In genomic region chr12:74056162-74056561, GRCm38 (mm10) we compare ENCODE assay signal across 16 mouse cellular contexts. TPM values are rescaled to one million over a fixed set of nuclear protein-coding genes. Genes with fewer than 3 reads are reported as not detected.
DNase-seq lines count a peak whose midpoint lies in the region; ATAC-seq and TF ChIP-seq lines count a peak whose summit lies in the region.
"Had no signal": no experiment of that assay in that cellular context is flagged by ENCODE, and none has a peak within 500 bp of the region (broad histone marks: within the 10 kb centered on the region; RNA-seq: fewer than 3 reads in every experiment).

No protein-coding gene starts in this region.

- DNase-seq in cerebellum, postnatal 14 days: peak; percentile 9 to 34
- DNase-seq in cerebellum, adult 9-11 months: no peak
- no peak for DNase-seq in hindbrain, embryonic 10.5 days (ENCODE audit: low spot score)
- peak; percentile 30 for DNase-seq in midbrain, postnatal 0 days (ENCODE audit: low spot score)
- DNase-seq in right cerebral cortex, adult 18-20 months: no peak
- DNase-seq: B cell, adult 2 months; gastrocnemius, postnatal 36 days had no signal

- H3K4me1 ChIP-seq in hindbrain, embryonic 15.5 days (replicated peaks): no peaks in the 10 kb centered on the region
- H3K4me1 ChIP-seq in hindbrain, embryonic 10.5 days (replicated peaks): 0 out of 2 replicates have a peak, but pooled peaks cover 4% of the 10 kb centered on the region
- no peaks in the 10 kb centered on the region for H3K4me1 ChIP-seq in midbrain, postnatal 0 days (ENCODE audit: insufficient read depth, low read length)
- no peaks in the 10 kb centered on the region for H3K4me1 ChIP-seq in midbrain, embryonic 15.5 days
- H3K4me1 ChIP-seq in intestine, postnatal 0 days (replicated peaks; ENCODE audit: control insufficient read depth, insufficient read depth, low read length): no peaks in the 10 kb centered on the region
- H3K4me1 ChIP-seq: kidney, embryonic 15.5 days; limb, embryonic 13.5 days had no signal

- TF ChIP-seq CTCF in midbrain, postnatal 0 days (IDR thresholded peaks at IDR 0.05): no peak
- no peak for TF ChIP-seq CTCF in intestine, postnatal 0 days (IDR thresholded peaks at IDR 0.05; ENCODE audit: low read depth)

- ATAC-seq in hindbrain, embryonic 15.5 days (ENCODE audit: low FRiP score, low read depth): 0 out of 2 replicates have a peak, but pooled peaks have one; percentile 60
- no peak for ATAC-seq in midbrain, postnatal 0 days (ENCODE audit: low FRiP score)
- no peak for ATAC-seq in midbrain, embryonic 15.5 days (replicated peaks)
- ATAC-seq in intestine, postnatal 0 days: peak; percentile 78
- ATAC-seq: activated CD4-positive, CD25-positive, alpha-beta regulatory T cell, adult 4 months had no signal

- H3K9me3 ChIP-seq in hindbrain, embryonic 15.5 days: no peaks in the 10 kb centered on the region
- H3K9me3 ChIP-seq in hindbrain, embryonic 10.5 days: no peaks in the 10 kb centered on the region
- H3K9me3 ChIP-seq in midbrain, postnatal 0 days (ENCODE audit: low read length): no peaks in the 10 kb centered on the region
- no peaks in the 10 kb centered on the region for H3K9me3 ChIP-seq in midbrain, embryonic 15.5 days
- no peaks in the 10 kb centered on the region for H3K9me3 ChIP-seq in intestine, postnatal 0 days (ENCODE audit: control insufficient read depth)
- H3K9me3 ChIP-seq: kidney, embryonic 15.5 days; limb, embryonic 13.5 days had no signal

- H3K27ac ChIP-seq in hindbrain, embryonic 15.5 days (replicated peaks): no peak overlapping the region
- H3K27ac ChIP-seq in hindbrain, embryonic 10.5 days: no peak overlapping the region
- no peak overlapping the region for H3K27ac ChIP-seq in midbrain, postnatal 0 days (ENCODE audit: low read depth, low read length)
- no peak overlapping the region for H3K27ac ChIP-seq in midbrain, embryonic 15.5 days
- no peak overlapping the region for H3K27ac ChIP-seq in intestine, postnatal 0 days (ENCODE audit: low read depth, low read length)
- H3K27ac ChIP-seq: kidney, embryonic 15.5 days; limb, embryonic 13.5 days had no signal

- no peak overlapping the region for H3K9ac ChIP-seq in hindbrain, embryonic 15.5 days
- no peak overlapping the region for H3K9ac ChIP-seq in midbrain, postnatal 0 days (replicated peaks; ENCODE audit: low read length, poor library complexity, severe bottlenecking)
- H3K9ac ChIP-seq in midbrain, embryonic 15.5 days: no peak overlapping the region
- H3K9ac ChIP-seq in intestine, postnatal 0 days (ENCODE audit: low read depth, low read length): no peak overlapping the region
- H3K9ac ChIP-seq: kidney, embryonic 15.5 days; limb, embryonic 13.5 days had no signal

- no peaks in the 10 kb centered on the region for H3K27me3 ChIP-seq in hindbrain, embryonic 15.5 days
- no peaks in the 10 kb centered on the region for H3K27me3 ChIP-seq in hindbrain, embryonic 10.5 days (ENCODE audit: insufficient read depth, poor library complexity, severe bottlenecking)
- no peaks in the 10 kb centered on the region for H3K27me3 ChIP-seq in midbrain, postnatal 0 days (ENCODE audit: insufficient read depth, low read length)
- no peaks in the 10 kb centered on the region for H3K27me3 ChIP-seq in midbrain, embryonic 15.5 days (replicated peaks)
- H3K27me3 ChIP-seq in intestine, postnatal 0 days (replicated peaks; ENCODE audit: control insufficient read depth, insufficient read depth, low read length): no peaks in the 10 kb centered on the region
- H3K27me3 ChIP-seq: kidney, embryonic 15.5 days had no signal

- 32% methylated on average over 2 of the region's 2 CpGs for WGBS in hindbrain, embryonic 15.5 days
- 60% methylated on average over 2 of the region's 2 CpGs for WGBS in hindbrain, embryonic 10.5 days
- WGBS in midbrain, postnatal 0 days: 44% methylated on average over 2 of the region's 2 CpGs
- 35% methylated on average over 2 of the region's 2 CpGs for WGBS in midbrain, embryonic 15.5 days
- WGBS in intestine, postnatal 0 days: 58% methylated on average over 2 of the region's 2 CpGs

- H3K4me3 ChIP-seq in hindbrain, embryonic 15.5 days: no peak overlapping the region
- no peak overlapping the region for H3K4me3 ChIP-seq in hindbrain, embryonic 10.5 days
- H3K4me3 ChIP-seq in midbrain, postnatal 0 days (ENCODE audit: low read depth, low read length): no peak overlapping the region
- H3K4me3 ChIP-seq in midbrain, embryonic 15.5 days: no peak overlapping the region
- H3K4me3 ChIP-seq in intestine, postnatal 0 days (ENCODE audit: low read depth, low read length): no peak overlapping the region
- H3K4me3 ChIP-seq: kidney, embryonic 15.5 days; limb, embryonic 13.5 days had no signal

- H3K4me2 ChIP-seq in hindbrain, embryonic 15.5 days: no peak overlapping the region
- no peak overlapping the region for H3K4me2 ChIP-seq in midbrain, postnatal 0 days (ENCODE audit: low read depth, low read length, poor library complexity, severe bottlenecking)
- no peak overlapping the region for H3K4me2 ChIP-seq in midbrain, embryonic 15.5 days
- H3K4me2 ChIP-seq in intestine, postnatal 0 days (replicated peaks; ENCODE audit: low read depth): no peak overlapping the region
- H3K4me2 ChIP-seq: kidney, embryonic 15.5 days; limb, embryonic 13.5 days had no signal

- H3K36me3 ChIP-seq in hindbrain, embryonic 15.5 days: no peaks in the 10 kb centered on the region
- H3K36me3 ChIP-seq in hindbrain, embryonic 10.5 days: no peaks in the 10 kb centered on the region
- no peaks in the 10 kb centered on the region for H3K36me3 ChIP-seq in midbrain, postnatal 0 days (ENCODE audit: insufficient read depth, low read length)
- no peaks in the 10 kb centered on the region for H3K36me3 ChIP-seq in midbrain, embryonic 15.5 days (replicated peaks)
- no peaks in the 10 kb centered on the region for H3K36me3 ChIP-seq in intestine, postnatal 0 days (ENCODE audit: control insufficient read depth, insufficient read depth)
- H3K36me3 ChIP-seq: kidney, embryonic 15.5 days; limb, embryonic 13.5 days had no signal

RNA-seq across cellular contexts. Expression of gene Syt16, which starts 58.7 kb away (rescaled TPM):
- polyA plus RNA-seq in hindbrain, embryonic 15.5 days (2015; fragmentation: Nextera tagmentation; extraction: Ambion mirVana): 71.3 and 81.7 TPM in 2 replicates
- polyA plus RNA-seq in hindbrain, embryonic 10.5 days (2016; fragmentation: Nextera tagmentation; extraction: Ambion mirVana): 1.8 and 5.1 TPM in 2 replicates
- total RNA-seq in midbrain, postnatal 0 days (2014; rRNA removed): 77.3 and 94.8 TPM in 2 replicates
- 91.6 and 95.2 TPM in 2 replicates for polyA plus RNA-seq in midbrain, postnatal 0 days (2015; fragmentation: Nextera tagmentation; extraction: Ambion mirVana)
- 85.4 and 91.2 TPM in 2 replicates for polyA plus RNA-seq in midbrain, embryonic 15.5 days (2015; fragmentation: Nextera tagmentation; extraction: Ambion mirVana)
- polyA plus RNA-seq in intestine, postnatal 0 days (2015; fragmentation: Nextera tagmentation; extraction: Ambion mirVana): 1.1 and 1.2 TPM in 2 replicates
- total RNA-seq: gastrocnemius, postnatal 36 days; heart, postnatal 25 days; megakaryocyte-erythroid progenitor cell, adult 5-6 weeks had no signal
- polyA plus RNA-seq: activated CD4-positive, CD25-positive, alpha-beta regulatory T cell, adult 4 months; lung, adult 2 months had no signal

Comparison
In these comparisons a context has a peak if more than half of its experiments do, and no peak if none do; other contexts are left out.
1. DNase-seq: peak in cerebellum, postnatal 14 days (2 of 2) and midbrain, postnatal 0 days (single experiment); none in cerebellum, adult 9-11 months (single experiment), hindbrain, embryonic 10.5 days (single experiment) and right cerebral cortex, adult 18-20 months (single experiment).
2. RNA of gene Syt16, which starts 58.7 kb away (polyA plus RNA-seq): 91.6 to 95.2 TPM in midbrain, postnatal 0 days, 85.4 to 91.2 TPM in midbrain, embryonic 15.5 days and 71.3 to 81.7 TPM in hindbrain, embryonic 15.5 days; 1.8 to 5.1 TPM in hindbrain, embryonic 10.5 days and 1.1 to 1.2 TPM in intestine, postnatal 0 days; every median in the first group is over 10 times any median in the second.
3. ATAC-seq: peak in hindbrain, embryonic 15.5 days (single experiment) and intestine, postnatal 0 days (single experiment); none in midbrain, postnatal 0 days (single experiment) and midbrain, embryonic 15.5 days (single experiment).